Mouse (Mus musculus) cerebellum, adult 2 months (tissue): ENCODE measurements around the gene Six3. TPM values are rescaled to one million over a fixed set of nuclear protein-coding genes. Genes with fewer than 3 reads are reported as not detected.

ENCODE experiments used
- DNase-seq, 2 experiments: peaks; one replicate each; pipeline ENCODE4 v3.0.0; 2021
- H3K27ac ChIP-seq: fragments of 200-500 bp; 2 replicates; pipeline ENCODE4 v1.5.1; 2012; ENCODE audit warnings: low read length, control low read depth, inconsistent platforms; ENCODE audit not compliant: insufficient read depth
- H3K27me3 ChIP-seq: fragments of 200-500 bp; 2 replicates; pipeline ENCODE4 v1.6.1; 2012; ENCODE audit warnings: inconsistent platforms, mild to moderate bottlenecking, low read length, moderate library complexity; ENCODE audit not compliant: control insufficient read depth, insufficient read depth
- H3K4me1 ChIP-seq: fragments of 200-500 bp; 2 replicates; pipeline ENCODE4 v1.6.1; 2011; ENCODE audit warnings: low read length; ENCODE audit not compliant: control insufficient read depth, insufficient read depth
- H3K4me3 ChIP-seq: fragments of 200-500 bp; replicated peaks from 2 replicates; pipeline ENCODE3; 2011; ENCODE audit warnings: mild to moderate bottlenecking, low read depth, low read length, control low read depth; ENCODE audit not compliant: insufficient read depth
- CTCF ChIP-seq: fragments of 200-500 bp; IDR thresholded peaks from 2 replicates; pipeline ENCODE4 v1.5.1; 2011; ENCODE audit warnings: low read depth, mild to moderate bottlenecking, control low read depth, low read length, moderate library complexity, borderline replicate concordance; ENCODE audit not compliant: insufficient read depth
- POLR2A ChIP-seq: fragments of 200-500 bp; IDR thresholded peaks from 2 replicates; pipeline ENCODE4 v1.6.1; 2011; ENCODE audit warnings: low read length, control low read depth, borderline replicate concordance; ENCODE audit not compliant: insufficient read depth
- WGBS: fragments of 180-500 bp; shearing (Covaris S2); methylation state at CpG from one replicate; pipeline ENCODE4 v1.1.7; 2018; 5-methylcytosine and 5-hydroxymethylcytosine counted together
- polyA plus RNA-seq: library from polyadenylated mRNA; depleted of rRNA; stranded (reverse); fragments of >200 nt; gene quantifications from 2 replicates; pipeline ENCODE4 v1.2.3, GENCODE M21; 2012

Gene Six3
- polyA plus RNA-seq, 1 experiment, result 1.8 TPM

DNA sequence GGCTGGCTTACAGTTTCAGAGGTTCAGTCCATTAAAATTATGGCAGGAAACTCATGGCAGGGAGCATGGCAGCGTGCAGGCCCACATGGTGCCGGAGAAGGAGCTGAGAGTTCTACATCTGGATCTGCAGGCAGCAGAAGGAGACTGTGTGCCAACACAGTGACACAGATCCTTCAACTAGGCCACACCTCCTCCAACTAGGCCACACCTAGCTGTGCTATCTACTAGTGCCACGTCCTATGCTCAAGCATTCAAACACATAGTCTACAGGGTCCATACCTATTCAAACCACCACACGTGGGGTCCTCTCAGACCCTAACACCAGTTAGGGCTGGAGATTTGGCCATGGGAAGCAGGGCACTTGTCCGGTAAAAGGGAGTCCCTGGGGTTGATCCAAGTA lies 27.6 kb upstream of the Six3 start:
- H3K27ac ChIP-seq, result no peak overlapping the region
- no peaks in the 10 kb centered on the region for H3K27me3 ChIP-seq
- no peak overlapping the region for H3K4me3 ChIP-seq
- TF ChIP-seq POLR2A (no peak), CTCF (no peak)
- no peak for DNase-seq
- WGBS, result 82% methylated on average over 5 of the region's 5 CpGs
- H3K4me1 ChIP-seq, result no peaks in the 10 kb centered on the region

- no peak overlapping the region for H3K4me3 ChIP-seq
- TF ChIP-seq CTCF (no peak), POLR2A (no peak)
- no peaks in the 10 kb centered on the region for H3K4me1 ChIP-seq
- 66% methylated on average over 6 of the region's 6 CpGs for WGBS
- peaks cover 1% of the 10 kb centered on the region; the same call in 1 of the 2 replicates for H3K27me3 ChIP-seq
- no peak overlapping the region for H3K27ac ChIP-seq
- no peak for DNase-seq
Measured at GRCm38 (mm10) chr17:85591976-85592375, 21.4 kb upstream of the Six3 start.

DNA sequence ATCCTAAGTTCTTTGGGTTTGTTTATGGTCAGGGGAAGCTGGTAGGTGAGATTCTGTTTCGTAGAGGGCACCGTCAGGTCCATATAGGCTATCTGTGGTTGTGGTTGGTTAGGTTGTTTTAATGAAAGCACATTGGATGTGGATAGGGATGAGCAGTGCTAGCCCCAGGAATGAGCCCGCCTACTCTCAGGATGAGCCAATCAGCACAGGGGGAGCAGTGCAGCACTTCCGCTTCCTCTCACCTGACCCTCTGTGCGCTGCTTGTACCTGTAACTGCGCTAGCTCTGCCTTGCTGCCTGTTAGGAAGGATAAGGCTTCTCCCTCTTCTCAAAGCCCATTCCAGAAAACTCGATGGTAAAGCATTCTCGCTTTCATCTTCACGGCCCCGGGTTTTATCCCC lies 17.6 kb upstream of the Six3 start:
- 78% methylated on average over 10 of the region's 10 CpGs for WGBS

GRCm38 (mm10) chr17:85596341-85596890 lies 17.0 kb upstream of the Six3 start:
- no peak overlapping the region for H3K27ac ChIP-seq
- WGBS, result 65% methylated on average over 6 of the region's 6 CpGs
- no peak overlapping the region for H3K4me3 ChIP-seq
- no peaks in the 10 kb centered on the region for H3K4me1 ChIP-seq
- peaks cover 1% of the 10 kb centered on the region; the same call in 1 of the 2 replicates for H3K27me3 ChIP-seq
- TF ChIP-seq POLR2A (no peak), CTCF (no peak)
- no peak for DNase-seq

More for the DNA sequence above, 17.6 kb upstream of the Six3 start:
- H3K4me1 ChIP-seq, result no peaks in the 10 kb centered on the region
- DNase-seq, result no peak
- H3K27ac ChIP-seq, result no peak overlapping the region
- peaks cover 1% of the 10 kb centered on the region; the same call in 1 of the 2 replicates for H3K27me3 ChIP-seq
- H3K4me3 ChIP-seq, result no peak overlapping the region
- TF ChIP-seq POLR2A (no peak), CTCF (no peak)

- 53% methylated on average over 9 of the region's 9 CpGs for WGBS
- H3K27ac ChIP-seq, result no peak overlapping the region
- H3K4me3 ChIP-seq, result no peak overlapping the region
- no peaks in the 10 kb centered on the region; the same call in 1 of the 2 replicates for H3K27me3 ChIP-seq
- DNase-seq, result no peak
- TF ChIP-seq CTCF (no peak), POLR2A (no peak)
- H3K4me1 ChIP-seq, result no peaks in the 10 kb centered on the region
Measured at GRCm38 (mm10) chr17:85599520-85599919, 13.9 kb upstream of the Six3 start.

- Histone ChIP-seq H3K4me1 (peaks cover 2% of the 10 kb centered on the region; the same call in 1 of the 2 replicates), H3K27ac (no peak overlapping the region), H3K4me3 (no peak overlapping the region), H3K27me3 (peaks cover 1% of the 10 kb centered on the region; the same call in 1 of the 2 replicates)
- TF ChIP-seq POLR2A, result no peak
- TF ChIP-seq CTCF, result no peak
- 10% methylated on average over 3 of the region's 3 CpGs for WGBS
- DNase-seq, result no peak
Measured at GRCm38 (mm10) chr17:85606463-85606862, 6.9 kb upstream of the Six3 start.

DNA sequence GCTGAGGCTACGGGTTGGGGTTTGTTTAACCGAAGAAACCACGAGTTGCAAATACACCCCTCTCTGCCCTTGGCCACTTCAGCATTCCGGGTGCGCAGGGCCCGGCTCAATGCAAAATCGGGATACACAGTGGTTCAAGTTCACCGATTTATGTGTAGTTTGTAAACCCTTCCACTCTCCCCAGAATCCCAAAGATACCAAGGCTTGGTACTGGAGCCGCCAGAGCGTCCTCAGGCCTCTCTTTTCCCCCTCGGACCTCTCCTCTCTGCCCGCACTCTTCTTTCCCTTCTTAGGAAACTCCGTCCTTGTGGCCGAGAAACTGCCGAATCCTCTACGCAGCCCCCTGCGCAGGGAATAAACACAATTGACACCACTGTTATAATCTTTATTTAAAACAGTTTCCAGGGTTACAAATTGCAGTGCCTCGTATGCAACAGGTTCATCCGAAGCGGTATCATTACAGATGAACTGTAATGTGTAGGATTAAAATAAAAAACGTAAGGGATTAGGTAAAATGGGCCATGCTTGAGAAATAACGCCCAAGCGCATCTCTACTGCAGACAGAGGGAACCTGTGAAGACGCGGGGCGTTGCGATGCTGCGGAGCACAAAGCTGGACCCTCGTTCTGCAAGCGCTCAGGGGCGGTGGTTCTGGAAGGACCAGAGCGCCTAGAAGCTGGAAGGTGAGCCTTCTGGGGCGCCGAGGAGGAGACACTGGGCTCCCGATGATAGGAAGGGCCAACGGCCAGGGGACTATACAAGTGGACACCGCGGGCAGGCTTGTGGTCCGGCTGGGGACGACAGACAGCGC lies 5.6 kb upstream of the Six3 start:
- no peak for DNase-seq
- Histone ChIP-seq H3K27ac (no peak overlapping the region), H3K27me3 (peaks cover 1% of the 10 kb centered on the region; the same call in 1 of the 2 replicates), H3K4me1 (peaks cover 2% of the 10 kb centered on the region; the same call in 1 of the 2 replicates), H3K4me3 (no peak overlapping the region)
- WGBS, result 3% methylated on average over 41 of the region's 41 CpGs
- TF ChIP-seq CTCF, result no peak
- no peak for TF ChIP-seq POLR2A
